Mouse (Mus musculus): ENCODE measurements around the gene Dach1.

- TF ChIP-seq CTCF (IDR thresholded peaks at IDR 0.05; ENCODE audit: control insufficient read depth, insufficient read depth, low read length) (no peak), POLR2A (IDR thresholded peaks at IDR 0.05; ENCODE audit: borderline replicate concordance, control insufficient read depth, low read depth, low read length) (no peak)
Observed at GRCm38 (mm10) chr14:97813557-97813956, 356.0 kb downstream of the Dach1 start.

Measured in bone marrow, adult 2 months (tissue).